Mouse (Mus musculus) hematopoietic stem cell, adult 5-6 weeks (primary cell): ENCODE results near the gene Kdm4d. TPM values are rescaled to one million over a fixed set of nuclear protein-coding genes. Genes with fewer than 3 reads are reported as not detected.
A peak's percentile ranks its signal among the peaks of the same experiment; 100 is the strongest.
"Not testable (repeated sequence)": the region's sequence is repeated elsewhere in the genome, so short reads cannot be mapped to it uniquely, and the experiment has no call there.

Source experiments
- ATAC-seq, 2 experiments: fragments of 125-278 bp in 1 of 2; replicated peaks in 1 of 2; 2 replicates each; pipeline ENCODE4 v1.8.0; 2016 to 2017; ENCODE audit warnings: inconsistent platforms in 2 of 2, mild to moderate bottlenecking in 2 of 2, moderate number of reproducible peaks in 2 of 2, low read depth in 1 of 2, moderate TSS enrichment in 1 of 2; ENCODE audit not compliant: low FRiP score in 2 of 2, poor library complexity in 2 of 2, severe bottlenecking in 2 of 2, insufficient read depth in 1 of 2, low TSS enrichment in 1 of 2
- total RNA-seq: library from RNA; stranded (forward); fragments of 172-1452, 232-1000 nt; gene quantifications from 2 replicates; pipeline ENCODE4 v1.2.3, GENCODE M21; 2017

Gene Kdm4d
- total RNA-seq, 1 experiment from 2014 or later, result 0.30 TPM

GRCm38 (mm10) chr9:14498896-14499705 lies 1.2 kb downstream of the Kdm4d start:
- ATAC-seq, result no peak

DNA sequence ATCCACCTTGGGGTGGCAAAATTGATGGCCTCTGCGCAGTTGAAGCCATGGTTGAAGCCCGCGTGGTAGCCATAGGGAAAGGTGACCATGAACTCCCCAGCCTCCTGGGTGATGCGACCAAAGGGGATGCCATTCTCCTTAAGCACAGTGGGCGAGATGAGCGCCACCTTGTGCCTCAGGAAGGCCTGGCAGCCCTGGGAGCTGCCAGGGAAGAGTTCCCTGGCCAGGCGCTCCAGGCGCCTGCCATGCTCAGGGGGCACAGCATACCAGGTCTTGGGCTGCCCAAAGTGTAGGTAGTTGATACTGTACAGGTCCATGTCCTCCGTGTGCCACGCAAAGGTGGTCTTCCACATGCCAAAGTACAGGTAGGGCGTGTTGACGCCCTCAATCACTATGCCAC lies 36.6 kb downstream of the Kdm4d start:
- ATAC-seq, result peak in 1 of 2 experiments; percentile 53; a peak in 2 of 4 replicates

- ATAC-seq, result not testable (repeated sequence)
These were observed 37.7 kb downstream of the Kdm4d start for GRCm38 (mm10) chr9:14462536-14462935.

DNA sequence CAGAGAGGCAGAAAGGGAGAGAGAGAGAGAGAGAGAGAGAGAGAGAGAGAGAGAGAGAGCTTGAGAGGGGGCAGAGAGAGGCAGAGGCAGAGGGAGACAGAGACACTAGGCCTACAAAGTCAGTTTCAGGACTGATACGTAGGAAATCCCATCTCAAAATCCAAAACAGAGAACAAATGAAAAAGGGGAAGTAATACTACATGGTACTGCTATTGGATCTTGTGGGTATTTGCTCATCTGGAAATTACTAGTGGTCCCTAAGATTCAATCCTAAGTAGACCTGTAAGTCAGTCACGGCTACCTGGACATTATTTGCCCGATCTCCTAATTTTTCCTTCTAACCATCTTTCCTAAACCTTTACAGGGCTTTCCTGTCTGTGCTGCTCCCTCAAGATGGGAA lies 44.0 kb downstream of the Kdm4d start:
- ATAC-seq, result no peak

DNA sequence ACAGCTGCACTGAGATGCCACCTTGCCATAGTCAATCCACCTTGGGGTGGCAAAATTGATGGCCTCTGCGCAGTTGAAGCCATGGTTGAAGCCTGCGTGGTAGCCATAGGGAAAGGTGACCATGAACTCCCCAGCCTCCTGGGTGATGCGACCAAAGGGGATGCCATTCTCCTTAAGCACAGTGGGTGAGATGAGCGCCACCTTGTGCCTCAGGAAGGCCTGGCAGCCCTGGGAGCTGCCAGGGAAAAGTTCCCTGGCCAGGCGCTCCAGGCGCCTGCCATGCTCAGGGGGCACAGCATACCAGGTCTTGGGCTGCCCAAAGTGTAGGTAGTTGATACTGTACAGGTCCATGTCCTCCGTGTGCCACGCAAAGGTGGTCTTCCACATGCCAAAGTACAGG lies 49.2 kb downstream of the Kdm4d start:
- ATAC-seq, result peak in 1 of 2 experiments; percentile 54; a peak in 2 of 4 replicates

DNA sequence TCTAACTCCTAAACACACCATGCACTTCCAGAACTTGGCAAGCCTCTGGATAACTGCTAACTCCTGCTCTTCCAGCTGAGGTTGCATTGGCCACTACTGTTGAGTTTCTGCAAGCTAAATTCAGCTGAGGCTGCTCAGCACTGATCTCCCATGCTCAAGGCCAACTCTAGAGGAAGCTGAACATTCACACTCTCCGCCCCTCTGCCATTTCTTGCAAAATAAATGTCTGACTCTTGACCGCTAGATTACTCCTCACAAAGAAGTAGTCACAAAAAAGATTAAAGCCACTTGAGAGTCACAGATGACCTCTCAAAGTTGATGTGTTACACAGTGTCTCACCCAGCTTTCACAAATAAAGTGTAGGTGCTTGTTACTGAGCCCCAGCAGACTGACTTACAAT lies 53.2 kb downstream of the Kdm4d start:
- ATAC-seq, result not testable (repeated sequence)

DNA sequence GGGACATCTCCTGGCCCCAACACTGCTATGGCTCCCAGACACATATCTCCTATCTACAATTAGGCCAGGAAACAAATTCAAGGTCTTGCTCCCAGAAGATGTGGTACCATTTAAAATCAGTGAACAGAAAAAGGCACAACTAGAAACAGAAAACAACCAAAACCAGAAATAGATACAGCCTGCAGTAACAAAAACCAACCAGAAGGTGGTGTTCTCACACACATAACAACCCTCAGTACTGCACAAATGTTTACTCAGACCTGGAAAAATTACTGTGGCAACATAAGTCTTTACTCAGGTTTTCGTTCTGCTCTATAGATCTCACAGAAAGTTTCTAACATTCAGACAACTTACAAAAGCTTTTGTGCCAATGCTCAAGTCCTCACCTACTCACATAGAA lies 59.9 kb downstream of the Kdm4d start:
- no peak for ATAC-seq

DNA sequence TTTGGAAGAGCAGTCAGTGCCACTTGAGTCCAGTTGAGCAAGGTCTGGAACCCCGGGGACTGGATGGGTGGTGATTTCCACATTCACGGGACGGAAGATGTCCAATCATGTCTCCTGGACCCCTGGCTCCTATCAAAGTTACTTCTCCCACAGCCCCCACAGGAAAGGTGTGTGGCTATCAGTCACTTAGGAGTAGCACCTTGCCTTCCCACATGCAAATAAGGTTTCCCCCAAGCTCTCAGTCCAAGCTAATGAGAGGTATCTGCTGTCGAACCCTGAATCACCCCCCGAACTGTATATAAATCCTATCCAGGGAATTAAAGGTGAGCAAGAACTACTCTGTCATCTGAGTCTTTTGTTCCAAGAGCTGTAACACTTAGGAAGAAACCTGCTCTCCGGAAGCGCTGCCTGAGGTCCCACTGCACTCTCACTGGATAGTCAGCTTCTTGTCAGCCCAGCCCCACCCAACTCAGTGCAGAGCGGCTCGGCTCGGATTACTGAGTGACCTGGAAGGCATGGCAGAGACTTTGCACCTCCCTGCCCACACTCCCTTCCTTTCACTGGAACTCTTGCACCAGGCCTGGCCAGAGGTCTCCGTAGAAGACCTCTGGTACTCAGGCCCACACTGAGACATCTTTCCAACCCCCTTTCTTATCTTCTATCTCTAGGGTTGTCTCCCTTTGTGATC lies 66.9 kb downstream of the Kdm4d start:
- ATAC-seq, result no peak

Other genes with a start within 250 kb of the Kdm4d start
- 20.9 and 24.9 TPM in 2 replicates for gene Sesn3, start 225.4 kb downstream of the Kdm4d start, total RNA-seq
- gene Endod1, start 119.0 kb downstream of the Kdm4d start, total RNA-seq, result 8.9 and 14.4 TPM in 2 replicates
- 230 and 255 TPM in 2 replicates for gene Cwc15, start 135 bp upstream of the Kdm4d start, total RNA-seq
- not detected in 2 replicates for gene Amotl1, start 144.6 kb upstream of the Kdm4d start, total RNA-seq
- gene Piwil4, start 240.3 kb upstream of the Kdm4d start, total RNA-seq, result 0.35 TPM in 1 of 2 replicates, not detected in the other